Mouse (Mus musculus) left cerebral cortex, adult 2 months (tissue): ENCODE data around the gene Borcs6. TPM values are rescaled to one million over a fixed set of nuclear protein-coding genes. Genes with fewer than 3 reads are reported as not detected.
A peak's percentile ranks its signal among the peaks of the same experiment; 100 is the strongest.

Source experiments
- DNase-seq, 2 experiments: peaks; one replicate each; pipeline ENCODE4 v3.0.0; 2021 to 2022; ENCODE audit warnings: low spot score in 2 of 2, mixed read lengths in 1 of 2; ENCODE audit errors: extremely low spot score in 1 of 2
- H3K27ac ChIP-seq: fragments of 200-600 bp; 2 replicates; pipeline ENCODE4 v1.8.1; 2022
- H3K4me3 ChIP-seq: fragments of 200-600 bp; 2 replicates; pipeline ENCODE4 v1.8.1; 2022
- CTCF ChIP-seq: fragments of 200-600 bp; IDR thresholded peaks from 2 replicates; pipeline ENCODE4 v1.8.1; 2022; ENCODE audit warnings: antibody characterized with exemption, mild to moderate bottlenecking, moderate library complexity
- intact Hi-C: fragments of 180-260 bp; cut with DNase I; formaldehyde crosslinking; loops from one replicate; pipeline ENCODE4 v1.15.1; 2025
- total RNA-seq, 2 experiments: library from RNA; stranded (reverse); gene quantifications; 2 replicates each; pipeline ENCODE4 v1.2.3; 2021

The Borcs6 gene
- total RNA-seq, 2 experiments from 2014 or later: 31.1 to 33.8 TPM

DNA sequence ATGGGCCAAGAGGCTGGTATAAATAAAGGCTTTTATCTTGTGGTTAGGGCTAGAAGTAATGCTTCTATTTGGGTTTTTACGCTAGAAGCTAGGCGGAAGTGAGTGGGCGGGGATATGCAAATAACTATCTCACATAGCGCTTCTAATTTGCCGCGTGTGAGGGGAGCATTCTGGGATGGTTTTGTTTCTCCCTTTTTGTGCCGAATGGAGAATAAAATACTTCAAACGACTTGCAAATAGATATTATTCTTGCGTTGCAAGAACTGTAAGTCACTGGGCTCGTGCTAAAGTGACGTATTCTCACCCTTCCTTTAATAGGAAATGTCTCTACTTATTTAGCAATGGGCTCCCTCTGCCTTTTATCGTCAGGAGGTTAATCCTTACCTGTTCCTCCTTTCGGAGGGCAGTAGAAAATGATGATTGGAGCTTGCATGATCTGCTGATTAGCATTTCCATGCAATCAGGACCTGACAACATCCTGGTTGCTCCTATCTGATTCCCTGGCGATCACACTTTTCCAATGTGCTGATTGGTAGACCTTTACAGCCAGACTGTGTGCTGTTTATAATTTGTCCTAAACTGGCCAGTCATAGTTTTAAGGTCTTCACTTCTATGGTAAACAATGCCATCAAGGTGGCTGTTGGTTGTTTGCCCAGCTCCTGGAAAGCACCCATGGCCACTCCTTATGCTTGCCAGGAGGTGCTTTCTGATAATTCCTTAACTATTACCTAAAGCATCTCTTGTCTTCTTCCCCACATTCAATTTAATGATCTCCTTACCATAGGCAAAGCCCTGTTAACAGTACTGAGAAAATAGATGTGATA is 13.8 kb downstream of the Borcs6 start:
- peak overlapping the region; percentile 100 for H3K27ac ChIP-seq
- peak overlapping the region; percentile 43 for H3K4me3 ChIP-seq
- peak; percentile 66 to 84 for DNase-seq
- intact Hi-C loops: loop anchor here (1.0 kb wide), 1 partner anchor 15 kb away; the partner anchor contains the start of gene Vamp2
- peak; percentile 14 for TF ChIP-seq CTCF

DNA sequence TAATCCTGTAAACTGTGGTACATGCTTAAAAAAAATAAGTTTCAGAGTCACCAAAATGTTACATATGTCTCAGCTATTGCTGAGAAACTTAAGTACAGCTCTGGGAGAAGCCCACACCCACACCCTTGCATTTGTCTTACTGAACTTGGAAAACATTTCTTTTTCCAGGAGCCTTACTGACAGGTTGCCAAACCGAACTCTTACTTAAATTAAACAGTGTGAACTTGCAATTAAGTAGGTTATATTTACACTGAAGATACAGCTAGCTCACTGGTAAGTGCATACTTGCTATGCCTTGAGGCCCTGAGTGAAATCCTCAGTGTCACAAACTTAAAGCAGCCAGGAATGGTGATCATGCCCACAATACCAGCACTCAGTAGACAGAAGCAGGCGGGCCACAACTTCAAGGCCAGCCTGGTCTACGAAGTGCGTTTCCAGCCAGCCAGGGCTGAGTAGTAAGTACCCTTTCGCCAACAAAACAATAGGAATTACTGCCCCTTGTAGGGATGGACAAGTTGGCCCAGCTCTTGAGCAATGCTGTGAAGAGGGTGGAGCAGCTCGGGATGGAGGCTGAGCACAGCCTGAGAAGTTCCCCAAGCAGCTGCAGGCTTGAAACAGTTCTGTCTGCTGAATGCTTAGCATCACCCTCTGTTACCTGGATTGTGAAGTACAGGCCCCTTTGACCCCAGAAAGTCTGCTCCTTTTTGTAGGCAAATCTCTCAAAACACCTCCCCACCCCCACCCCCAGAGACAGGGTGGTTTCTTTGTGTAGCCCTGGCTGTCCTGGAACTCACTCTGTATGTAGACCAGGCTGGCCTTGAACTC is 14.6 kb downstream of the Borcs6 start:
- Histone ChIP-seq H3K27ac (peak overlapping the region; percentile 100), H3K4me3 (no peak overlapping the region)
- intact Hi-C loops: loop anchor here (1.0 kb wide), 1 partner anchor 14 kb away; the partner anchor contains the start of gene Vamp2
- no peak for TF ChIP-seq CTCF
- DNase-seq: no peak

DNA sequence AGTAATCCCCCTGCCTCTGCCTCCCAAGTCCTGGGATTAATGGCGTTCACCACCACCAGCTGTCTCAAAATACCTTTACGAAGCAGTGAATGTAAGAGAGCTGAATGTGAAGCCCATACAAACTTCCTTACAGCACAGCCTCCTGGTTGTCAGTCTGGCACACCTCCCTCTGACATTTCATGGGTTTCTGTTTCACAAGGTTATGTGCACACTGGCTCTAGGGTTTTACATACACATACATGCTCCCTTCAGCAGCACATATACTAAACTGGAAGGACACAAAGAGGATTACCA is 15.2 kb downstream of the Borcs6 start:
- intact Hi-C loops: no loop called here
- no peak overlapping the region for H3K27ac ChIP-seq
- TF ChIP-seq CTCF: no peak
- H3K4me3 ChIP-seq: no peak overlapping the region
- DNase-seq: no peak

DNA sequence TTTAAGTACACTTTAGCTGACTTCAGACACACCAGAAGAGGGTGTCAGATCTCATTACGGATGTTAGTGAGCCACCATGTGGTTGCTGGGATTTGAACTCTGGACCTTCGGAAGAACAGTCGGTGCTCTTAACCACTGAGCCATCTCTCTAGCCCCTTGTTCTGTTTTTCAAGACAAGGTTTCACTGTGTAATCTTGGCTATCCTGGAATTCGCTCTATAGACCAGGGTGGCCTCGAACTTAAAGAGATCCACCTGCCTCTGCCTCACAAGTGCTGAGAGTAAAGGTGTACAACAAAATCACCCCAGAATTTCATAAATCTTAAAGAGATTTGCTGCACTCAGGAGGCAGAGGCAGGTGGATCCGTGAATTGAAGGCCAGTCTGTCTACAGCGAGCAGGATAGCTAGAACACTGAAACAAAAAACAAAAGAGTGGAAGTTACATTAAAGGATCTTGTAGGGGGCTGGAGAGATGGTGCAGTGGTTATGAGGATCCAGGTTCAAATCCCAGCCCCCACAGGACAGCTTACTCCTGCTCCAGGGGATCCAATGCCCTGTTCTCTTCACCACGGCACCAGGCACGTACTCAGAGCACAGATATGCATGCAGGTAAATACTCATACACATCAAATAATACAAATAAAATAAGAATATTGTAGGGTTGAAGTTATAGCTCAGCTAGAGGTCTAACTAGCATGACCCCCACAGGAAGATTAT is 16.4 kb downstream of the Borcs6 start:
- DNase-seq: no peak
- intact Hi-C loops: no loop called here
- TF ChIP-seq CTCF: no peak
- Histone ChIP-seq H3K4me3 (no peak overlapping the region), H3K27ac (no peak overlapping the region)

DNA sequence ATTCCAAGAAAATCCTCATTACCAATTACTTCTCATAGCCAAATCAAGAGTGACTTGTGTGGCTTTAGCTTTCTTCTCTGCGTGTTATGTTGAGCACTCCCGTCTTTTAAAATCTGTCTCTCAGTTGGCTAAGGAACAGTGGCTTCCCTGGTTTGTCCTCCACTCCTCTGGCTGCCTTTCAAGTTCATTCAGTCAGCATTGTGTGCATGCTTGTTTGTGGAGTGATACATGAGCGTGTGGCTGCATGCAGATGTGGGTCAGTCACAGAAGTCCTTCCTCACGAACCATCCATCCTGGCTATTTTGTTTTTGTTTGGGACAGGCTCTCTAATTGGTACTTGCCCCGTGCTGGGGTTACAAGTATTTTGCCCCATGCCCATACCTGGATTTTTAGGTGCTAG is 17.1 kb downstream of the Borcs6 start:
- intact Hi-C loops: no loop called here
- DNase-seq: no peak
- TF ChIP-seq CTCF: no peak
- H3K4me3 ChIP-seq: no peak overlapping the region
- H3K27ac ChIP-seq: no peak overlapping the region

DNA sequence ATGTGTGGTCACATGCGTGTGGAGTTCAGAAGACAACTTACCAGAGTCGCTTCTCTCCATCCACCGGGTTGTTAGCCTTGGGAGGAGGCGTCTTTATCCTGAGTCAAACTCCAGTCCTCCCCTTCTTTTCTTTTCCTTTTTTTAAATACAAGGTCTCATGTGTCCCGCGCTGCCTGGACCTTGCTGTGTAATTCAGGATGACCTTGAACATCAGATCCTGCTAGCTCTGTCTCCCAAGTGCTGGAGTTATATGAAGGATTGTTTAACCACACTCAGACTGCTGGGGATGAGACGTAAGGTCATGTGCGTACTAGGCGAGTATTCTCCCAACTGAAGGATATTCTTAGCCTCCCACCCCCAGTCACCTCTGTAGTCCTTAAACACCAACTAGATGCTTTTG is 17.8 kb downstream of the Borcs6 start:
- TF ChIP-seq CTCF: no peak
- intact Hi-C loops: no loop called here
- H3K27ac ChIP-seq: no peak overlapping the region
- H3K4me3 ChIP-seq: no peak overlapping the region
- no peak for DNase-seq

DNA sequence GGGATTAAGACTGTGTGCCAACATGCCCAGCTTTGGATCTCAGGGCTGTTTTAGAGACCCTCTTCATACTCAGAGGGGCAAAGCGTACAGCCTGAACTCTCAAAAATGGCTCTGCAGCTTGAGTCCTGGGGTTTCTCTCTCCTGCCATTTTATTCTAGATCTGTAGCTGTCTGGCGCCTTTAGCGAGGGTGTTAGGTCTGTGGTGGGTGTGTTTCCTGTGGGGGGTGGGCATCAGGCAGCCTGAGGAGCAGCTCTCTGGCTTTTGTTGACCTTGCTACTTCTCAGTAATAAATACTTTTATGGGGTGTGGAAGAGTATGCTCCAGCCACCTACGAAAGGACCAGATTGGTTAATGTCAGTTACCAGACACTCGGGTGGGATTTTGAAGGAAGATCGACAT is 18.5 kb downstream of the Borcs6 start:
- TF ChIP-seq CTCF: no peak
- DNase-seq: no peak
- intact Hi-C loops: no loop called here

DNA sequence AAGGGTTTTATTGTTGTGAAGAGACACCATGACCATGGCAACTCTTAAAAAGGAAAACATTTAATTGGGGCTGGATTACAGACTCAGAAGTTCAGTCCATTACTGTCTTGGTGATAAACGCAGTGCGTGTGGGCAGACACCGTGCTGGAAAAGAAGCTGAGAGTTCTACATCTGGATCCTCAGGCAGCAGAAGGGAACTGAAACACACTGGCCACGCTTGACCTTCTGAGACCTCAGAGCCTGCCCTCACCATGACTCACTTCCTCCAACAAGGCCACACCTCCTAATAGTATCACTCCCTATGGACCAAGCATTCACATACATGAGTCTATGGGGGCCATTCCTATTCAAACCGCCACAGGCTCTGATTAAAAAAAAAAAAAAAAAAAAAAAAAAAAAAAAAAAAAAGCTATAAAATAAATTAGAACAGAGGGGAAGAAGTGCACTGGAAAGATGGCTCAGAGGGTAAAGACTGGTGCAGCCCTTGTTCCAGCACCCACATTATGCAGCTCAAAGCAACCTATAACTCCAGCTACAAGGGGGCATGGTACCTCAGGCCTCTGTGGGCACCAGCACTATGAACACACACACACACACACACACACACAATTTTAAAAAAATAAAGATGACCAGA is 19.4 kb downstream of the Borcs6 start:
- Histone ChIP-seq H3K27ac (no peak overlapping the region), H3K4me3 (no peak overlapping the region)
- DNase-seq: no peak
- intact Hi-C loops: no loop called here
- no peak for TF ChIP-seq CTCF

More for the DNA sequence above, 18.5 kb downstream of the Borcs6 start:
- Histone ChIP-seq H3K4me3 (no peak overlapping the region), H3K27ac (no peak overlapping the region)

DNA sequence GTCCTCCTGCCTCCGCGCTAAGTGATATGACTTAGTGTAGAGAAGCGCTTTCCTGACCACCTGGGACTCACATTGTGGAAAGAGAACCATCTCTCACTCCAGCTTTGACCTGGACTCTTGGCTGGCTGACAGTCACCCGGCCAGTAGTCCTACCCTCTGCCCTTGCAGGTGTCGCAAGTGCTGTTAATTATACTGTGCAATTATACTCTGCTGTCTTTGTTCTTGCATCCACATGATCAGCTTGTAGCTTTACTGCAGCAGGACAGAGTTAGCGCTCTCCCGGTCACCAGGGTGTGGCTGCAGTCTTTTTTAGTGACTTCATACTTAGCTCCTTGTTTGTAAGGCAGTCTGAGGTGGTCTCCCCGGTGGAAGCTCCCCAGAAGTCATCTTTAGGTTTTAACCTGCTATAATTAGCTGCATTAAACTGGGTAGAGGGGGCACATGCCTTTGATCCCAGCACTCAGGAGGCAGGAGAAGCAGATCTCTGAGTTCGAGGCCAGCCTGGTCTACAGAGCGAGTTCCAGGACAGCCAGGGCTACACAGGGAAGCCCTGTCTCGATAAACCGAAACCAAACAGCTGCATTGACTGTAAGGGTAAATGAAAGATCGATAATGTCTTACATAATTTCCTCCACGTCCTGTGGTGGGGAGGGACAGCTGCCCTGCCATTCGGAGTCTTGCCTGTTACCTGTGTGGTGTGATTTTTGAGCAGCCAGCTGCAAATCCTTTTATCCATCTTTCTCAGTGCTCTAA is 20.8 kb downstream of the Borcs6 start:
- TF ChIP-seq CTCF: no peak
- DNase-seq: no peak
- intact Hi-C loops: no loop called here
- Histone ChIP-seq H3K4me3 (no peak overlapping the region), H3K27ac (no peak overlapping the region)

DNA sequence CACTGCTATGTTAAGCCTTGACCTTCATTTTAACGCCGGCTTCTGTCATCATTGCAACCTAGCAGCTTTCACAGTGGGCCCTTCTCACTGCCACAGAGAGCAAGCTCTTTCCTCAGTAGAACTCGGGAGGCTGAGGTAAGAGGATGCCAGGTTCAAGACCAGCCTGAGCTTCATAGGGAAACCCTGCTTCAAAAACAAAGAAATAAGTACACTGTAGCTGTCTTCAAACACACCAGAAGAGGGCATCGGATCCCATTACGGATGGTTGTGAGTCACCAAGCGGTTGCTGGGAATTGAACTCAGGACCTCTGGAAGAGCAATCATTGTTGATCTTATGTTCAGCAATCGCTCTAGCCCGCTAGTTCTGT is 21.3 kb downstream of the Borcs6 start:
- intact Hi-C loops: no loop called here
- no peak overlapping the region for H3K27ac ChIP-seq
- no peak for TF ChIP-seq CTCF
- no peak for DNase-seq
- H3K4me3 ChIP-seq: no peak overlapping the region

DNA sequence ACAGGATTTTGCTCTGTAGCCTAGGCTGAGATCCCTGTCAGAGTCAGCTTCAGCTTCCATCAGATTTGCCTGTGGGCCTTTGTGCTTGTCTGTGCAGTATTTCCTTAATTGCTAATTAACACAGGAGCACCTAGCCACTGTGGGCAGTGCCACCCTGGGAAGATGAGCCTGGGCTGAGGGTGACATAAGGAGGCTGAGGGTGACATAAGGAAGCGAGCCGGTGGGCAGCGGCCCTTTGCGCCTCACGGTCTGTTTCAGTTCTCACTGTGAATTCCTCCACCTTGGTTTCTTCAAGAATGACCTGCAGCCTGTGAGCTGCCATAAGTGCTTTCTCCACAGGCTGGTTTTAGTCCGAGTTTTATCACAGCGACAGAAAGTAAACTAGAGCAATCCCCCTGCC is 22.1 kb downstream of the Borcs6 start:
- TF ChIP-seq CTCF: no peak
- intact Hi-C loops: no loop called here

More for the DNA sequence above, 22.1 kb downstream of the Borcs6 start:
- Histone ChIP-seq H3K4me3 (no peak overlapping the region), H3K27ac (no peak overlapping the region)
- DNase-seq: no peak
